Mouse (Mus musculus) A20 (cell line): Measurements from ENCODE around the gene Bdkrb1.

Experiments
- DNase-seq: peaks from one replicate; pipeline ENCODE4 v3.0.0-alpha.2; 2011; ENCODE audit warnings: low read depth, low spot score

Bdkrb1 gene

GRCm38 (mm10) chr12:105602581-105603210 lies at the start of gene Bdkrb1:
Gene Bdkrb1, plus strand, starts transcription at chr12:105603085.
- no peak for DNase-seq

DNA sequence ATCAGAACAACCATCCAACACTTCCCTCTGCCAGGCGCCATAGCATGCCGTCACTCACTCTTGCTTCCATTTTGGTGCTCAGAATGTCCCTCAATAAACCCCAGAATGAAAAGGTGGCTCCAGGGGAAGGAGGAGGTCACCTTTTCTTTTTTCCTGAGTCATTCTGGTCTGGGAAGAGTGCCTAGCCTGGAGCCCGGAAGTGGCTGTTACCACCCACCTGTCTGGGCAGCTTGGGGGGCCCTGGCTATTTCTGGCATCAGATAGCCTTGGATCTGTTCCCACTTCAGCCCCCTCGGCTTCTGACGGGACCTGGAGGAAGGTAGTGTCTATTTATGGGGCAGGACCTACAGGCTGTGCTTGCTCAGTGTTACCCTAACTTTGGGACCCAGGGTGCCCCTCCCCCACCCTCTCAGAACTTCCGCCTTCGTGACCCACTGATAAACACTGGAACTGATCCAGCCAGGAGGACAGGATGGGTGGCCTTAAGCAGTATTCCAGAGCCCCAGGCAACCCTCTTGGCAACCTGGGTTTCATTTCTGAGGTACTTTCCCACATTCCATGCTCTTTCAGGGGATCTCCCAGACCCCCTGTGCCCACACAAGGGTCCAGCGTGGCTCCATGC lies 48.6 kb upstream of the Bdkrb1 start:
- no peak for DNase-seq

DNA sequence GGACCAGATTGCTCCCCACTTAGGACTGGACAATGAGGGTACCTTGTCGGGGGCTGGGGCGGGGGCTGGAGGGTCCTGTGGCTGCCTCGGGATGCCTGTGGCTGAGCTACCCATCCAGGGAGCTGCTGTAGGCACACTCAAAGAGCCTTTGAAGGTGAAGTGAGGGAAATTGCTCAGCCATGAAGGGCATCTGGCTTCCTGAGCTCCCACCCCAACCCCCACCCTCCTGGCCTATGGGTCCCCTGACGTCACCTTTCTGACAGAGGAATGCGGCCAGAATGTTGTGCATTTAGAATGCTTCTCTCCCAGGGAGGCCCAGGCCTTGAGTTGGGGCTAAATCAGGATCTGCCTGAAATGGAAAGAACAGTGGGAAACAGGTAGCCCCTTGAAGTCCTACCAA lies 47.7 kb upstream of the Bdkrb1 start:
- DNase-seq = no peak

DNA sequence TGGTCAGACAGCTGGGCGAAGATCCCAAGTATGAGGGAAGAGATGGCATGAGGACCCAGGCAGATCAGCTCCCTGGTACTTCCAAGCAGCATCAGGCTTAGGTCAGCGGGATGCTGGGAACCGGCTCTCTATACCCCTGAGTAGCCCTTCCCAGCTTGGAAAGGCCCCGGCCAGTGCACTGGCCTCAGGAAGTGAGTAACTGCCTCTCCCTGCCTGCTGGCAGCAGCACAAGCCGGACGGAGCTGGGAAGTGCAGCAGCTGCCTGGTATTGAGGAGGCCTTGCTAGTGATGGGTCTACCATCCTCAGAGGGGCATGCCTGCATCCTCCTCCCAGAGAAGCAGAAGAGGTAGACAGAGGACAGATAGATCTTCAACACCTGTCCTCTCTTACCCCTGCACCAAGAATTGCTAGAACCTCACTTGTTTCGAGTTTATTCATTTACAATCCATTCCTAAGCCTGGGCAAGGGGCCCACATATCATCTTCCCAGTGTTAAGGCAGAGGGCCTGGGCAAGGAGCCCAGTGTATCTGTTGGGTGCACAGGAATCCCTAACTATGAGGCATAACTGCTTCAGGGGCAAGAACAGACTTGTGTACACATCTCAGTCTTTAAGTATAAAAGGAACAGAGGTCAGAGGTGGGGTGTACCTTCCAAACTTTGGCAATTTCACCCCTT lies 45.5 kb upstream of the Bdkrb1 start:
- no peak for DNase-seq

GRCm38 (mm10) chr12:105561007-105561534 lies 41.8 kb upstream of the Bdkrb1 start:
- no peak for DNase-seq

GRCm38 (mm10) chr12:105562056-105562820 lies 40.6 kb upstream of the Bdkrb1 start:
- no peak for DNase-seq

DNA sequence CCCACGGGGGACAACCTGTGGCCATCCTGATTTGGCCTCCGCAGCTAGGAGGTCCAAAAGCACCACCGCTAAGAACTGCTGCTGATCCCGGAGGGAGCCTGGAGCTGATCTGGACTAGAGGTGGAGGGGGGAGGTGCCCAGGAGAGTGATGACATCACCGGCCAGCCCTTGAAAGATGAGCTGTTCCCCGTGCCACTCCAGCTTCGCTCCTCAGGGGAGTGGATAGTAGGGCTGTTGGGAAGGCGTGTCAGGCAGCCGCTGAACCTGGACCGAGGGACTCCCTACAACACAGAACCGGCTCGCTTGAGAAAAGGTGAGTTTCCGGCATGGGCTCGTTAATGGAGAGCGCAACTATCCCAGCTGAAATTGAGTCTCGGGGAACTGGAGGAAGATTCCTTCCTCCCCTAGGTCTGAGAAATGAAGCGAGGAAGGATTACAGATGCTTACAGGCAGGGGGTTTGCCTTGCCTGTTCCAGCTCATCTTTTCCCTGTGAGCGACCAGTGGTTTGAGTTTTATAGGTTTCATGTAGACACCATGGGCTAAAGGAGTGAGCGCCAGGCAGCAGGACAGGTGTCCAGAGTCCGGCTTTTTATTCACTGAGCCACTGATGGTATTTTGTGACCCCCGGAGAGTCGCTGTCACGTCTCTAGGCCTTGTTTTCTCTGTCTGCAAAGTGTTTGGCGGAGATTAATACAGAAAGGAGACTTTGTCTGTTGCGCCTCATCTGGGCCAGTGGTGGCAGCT lies 39.8 kb upstream of the Bdkrb1 start, which contains the start of gene Bdkrb2:
Gene Bdkrb2, plus strand, starts transcription at position 291 of the 745 bp plus-strand sequence.
- no peak for DNase-seq

- DNase-seq = no peak
Observed at GRCm38 (mm10) chr12:105563726-105564275, 39.1 kb upstream of the Bdkrb1 start.

- DNase-seq = no peak
Observed at GRCm38 (mm10) chr12:105565221-105565620, 37.7 kb upstream of the Bdkrb1 start.

DNA sequence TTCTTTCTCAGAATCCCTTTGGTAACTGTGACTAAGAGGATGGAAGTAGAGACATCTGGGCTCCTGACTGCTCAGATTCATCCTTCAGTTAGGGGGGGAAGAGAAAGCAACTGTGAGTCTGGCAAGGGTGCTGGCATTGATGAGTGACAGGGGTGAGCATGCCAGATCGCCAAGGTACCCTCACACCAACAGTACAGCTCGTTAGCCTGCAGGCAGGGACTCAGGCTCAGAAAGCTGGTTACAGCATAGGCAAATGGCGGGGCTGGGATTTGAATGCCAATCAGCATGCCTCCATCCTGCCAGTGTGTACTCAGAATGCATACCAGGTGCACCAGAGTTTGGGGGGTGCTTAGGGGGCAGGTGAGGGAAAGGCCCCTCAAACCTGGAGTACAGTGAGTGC lies 31.0 kb upstream of the Bdkrb1 start:
- DNase-seq = no peak

DNA sequence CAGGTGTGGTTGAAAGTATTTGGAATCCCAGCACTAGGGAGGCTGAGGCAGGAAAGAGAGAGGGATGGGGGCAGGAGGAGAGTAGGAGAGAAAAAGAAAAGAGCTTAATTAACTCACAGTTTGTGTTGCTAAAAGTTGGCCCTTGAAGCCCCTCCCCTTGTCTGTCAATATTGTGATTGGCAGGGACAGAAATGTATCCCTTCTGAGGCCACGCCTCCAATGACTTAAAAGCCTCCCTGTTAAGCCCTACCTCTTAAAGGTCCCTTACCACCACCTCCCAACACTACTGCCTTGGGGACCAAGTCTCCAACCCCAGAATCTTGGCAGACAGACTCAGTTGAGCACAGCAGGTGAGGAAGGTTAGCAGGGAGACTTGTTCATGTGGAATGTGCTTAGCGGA lies 30.3 kb upstream of the Bdkrb1 start:
- peak; percentile 11 for DNase-seq

GRCm38 (mm10) chr12:105574356-105574755 lies 28.5 kb upstream of the Bdkrb1 start:
- DNase-seq = no peak

GRCm38 (mm10) chr12:105580490-105580889 lies 22.4 kb upstream of the Bdkrb1 start:
- no peak for DNase-seq

GRCm38 (mm10) chr12:105582486-105582885 lies 20.4 kb upstream of the Bdkrb1 start:
- no peak for DNase-seq

GRCm38 (mm10) chr12:105583484-105583883 lies 19.4 kb upstream of the Bdkrb1 start:
- peak; percentile 67 for DNase-seq

GRCm38 (mm10) chr12:105584851-105585250 lies 18.0 kb upstream of the Bdkrb1 start:
- DNase-seq = peak; percentile 75

GRCm38 (mm10) chr12:105587526-105587925 lies 15.4 kb upstream of the Bdkrb1 start:
- no peak for DNase-seq

GRCm38 (mm10) chr12:105590786-105591185 lies 12.1 kb upstream of the Bdkrb1 start:
- DNase-seq = no peak

GRCm38 (mm10) chr12:105592361-105592761 lies 10.5 kb upstream of the Bdkrb1 start:
- no peak for DNase-seq

DNA sequence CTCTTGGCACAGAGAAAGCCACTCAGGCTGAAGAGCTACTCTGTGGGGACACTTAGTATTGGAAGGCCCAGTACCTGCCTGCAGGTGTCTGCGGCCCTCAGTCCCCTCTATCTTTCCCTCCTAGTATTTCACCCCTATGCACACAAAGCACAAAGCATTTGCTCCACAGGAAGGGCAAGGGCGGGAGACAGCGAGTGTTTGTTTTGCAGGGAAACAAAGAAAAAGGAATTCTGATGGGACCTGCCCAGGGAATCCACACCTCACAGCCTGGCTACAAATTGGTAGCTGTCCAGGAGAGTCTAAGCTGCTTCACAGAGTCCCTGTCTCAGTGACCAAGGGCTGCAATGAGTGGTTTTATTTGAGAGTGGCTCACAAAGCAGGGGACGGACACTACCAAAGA lies 9.4 kb upstream of the Bdkrb1 start:
- no peak for DNase-seq

DNA sequence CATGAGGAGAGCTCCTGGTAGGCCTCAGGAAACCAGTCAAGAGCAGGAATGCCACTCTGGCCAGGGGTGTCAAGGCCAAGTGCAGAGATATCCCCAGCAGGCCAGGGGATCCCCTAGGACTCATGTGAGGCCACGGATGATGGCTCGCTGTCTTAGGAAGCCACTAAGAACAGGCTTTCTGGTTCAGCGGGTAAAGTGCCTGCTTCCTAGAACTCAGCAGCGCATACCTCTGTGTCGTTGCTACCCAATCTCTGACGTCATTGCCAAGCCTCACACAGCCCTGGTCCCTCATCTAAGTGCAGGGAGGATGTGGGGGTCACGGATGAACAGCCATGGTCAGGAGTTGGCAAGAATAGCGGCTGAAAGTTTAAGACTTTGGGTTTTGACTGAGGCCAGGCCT lies 5.8 kb upstream of the Bdkrb1 start:
- peak; percentile 14 for DNase-seq
